Mouse (Mus musculus): Measurements from ENCODE around the gene Lrrc36.

Lrrc36 gene

GRCm38 (mm10) chr8:105413391-105413790 is at the start of gene Lrrc36, which contains the start of gene Kctd19:
Lrrc36 (plus strand) TSS chr8:105413571.
Kctd19 (minus strand) TSS chr8:105413502.
- peak; percentile 56 for DNase-seq

GRCm38 (mm10) chr8:105367107-105367506 is 46.3 kb upstream of the Lrrc36 start:
- DNase-seq = peak; percentile 36

GRCm38 (mm10) chr8:105372473-105372872 is 40.9 kb upstream of the Lrrc36 start:
- no peak for DNase-seq

GRCm38 (mm10) chr8:105373032-105373431 is 40.3 kb upstream of the Lrrc36 start, which contains the start of gene Plekhg4:
Plekhg4 (plus strand) TSS chr8:105373274.
- DNase-seq = no peak

- peak; percentile 22 for DNase-seq
Observed at GRCm38 (mm10) chr8:105374513-105374966, 38.8 kb upstream of the Lrrc36 start.

GRCm38 (mm10) chr8:105378673-105379072 is 34.7 kb upstream of the Lrrc36 start:
- no peak for DNase-seq

- DNase-seq = no peak
Observed at GRCm38 (mm10) chr8:105380308-105380707, 33.1 kb upstream of the Lrrc36 start.

GRCm38 (mm10) chr8:105384070-105384469 is 29.3 kb upstream of the Lrrc36 start:
- no peak for DNase-seq

GRCm38 (mm10) chr8:105387151-105387550 is 26.2 kb upstream of the Lrrc36 start:
- no peak for DNase-seq

- DNase-seq = no peak
Observed at GRCm38 (mm10) chr8:105389096-105389495, 24.3 kb upstream of the Lrrc36 start.

- DNase-seq = no peak
Observed at GRCm38 (mm10) chr8:105393089-105393787, 20.1 kb upstream of the Lrrc36 start.

- DNase-seq = no peak
Observed at GRCm38 (mm10) chr8:105393915-105394314, 19.5 kb upstream of the Lrrc36 start.

GRCm38 (mm10) chr8:105397747-105398146 is 15.6 kb upstream of the Lrrc36 start:
- DNase-seq = peak; percentile 55

- DNase-seq = no peak
Observed at GRCm38 (mm10) chr8:105400016-105400415, 13.4 kb upstream of the Lrrc36 start.

GRCm38 (mm10) chr8:105403467-105403866 is 9.9 kb upstream of the Lrrc36 start:
- DNase-seq = no peak

GRCm38 (mm10) chr8:105404496-105404895 is 8.9 kb upstream of the Lrrc36 start:
- no peak for DNase-seq

- no peak for DNase-seq
Observed at GRCm38 (mm10) chr8:105406416-105406815, 7.0 kb upstream of the Lrrc36 start.

- no peak for DNase-seq
Observed at GRCm38 (mm10) chr8:105408331-105408730, 5.0 kb upstream of the Lrrc36 start.

- no peak for DNase-seq
Observed at GRCm38 (mm10) chr8:105409947-105410346, 3.4 kb upstream of the Lrrc36 start.

GRCm38 (mm10) chr8:105418992-105419391 is 5.6 kb downstream of the Lrrc36 start:
- peak; percentile 19 for DNase-seq

- DNase-seq = no peak
Observed at GRCm38 (mm10) chr8:105419800-105420199, 6.4 kb downstream of the Lrrc36 start.

- no peak for DNase-seq
Observed at GRCm38 (mm10) chr8:105422006-105422405, 8.6 kb downstream of the Lrrc36 start.

- DNase-seq = no peak
Observed at GRCm38 (mm10) chr8:105426878-105427277, 13.5 kb downstream of the Lrrc36 start.

- no peak for DNase-seq
Observed at GRCm38 (mm10) chr8:105431743-105432515, 18.6 kb downstream of the Lrrc36 start.

Measured in thymus, postnatal 14 days (tissue).